Mouse (Mus musculus): ENCODE data around the gene 9530068E07Rik. TPM values are rescaled to one million over a fixed set of nuclear protein-coding genes. Genes with fewer than 3 reads are reported as not detected.

9530068E07Rik gene
- polyA plus RNA-seq, 1 experiment from 2014 or later = 122 TPM

- Histone ChIP-seq H3K4me2 (ENCODE audit: low read depth, low read length) (no peak overlapping the region), H3K4me3 (ENCODE audit: low read depth, low read length) (no peak overlapping the region), H3K9ac (replicated peaks; ENCODE audit: low read depth, low read length) (no peak overlapping the region), H3K4me1 (ENCODE audit: control insufficient read depth, insufficient read depth, low read length) (peaks cover 14% of the 10 kb centered on the region; the same call in 1 of the 2 replicates), H3K36me3 (ENCODE audit: control insufficient read depth, insufficient read depth, low read length) (no peaks in the 10 kb centered on the region), H3K9me3 (ENCODE audit: control insufficient read depth, low read length) (no peaks in the 10 kb centered on the region), H3K27ac (ENCODE audit: low read depth, low read length) (no peak overlapping the region), H3K27me3 (ENCODE audit: control insufficient read depth, insufficient read depth, low read length) (no peaks in the 10 kb centered on the region)
- 81% methylated on average over 9 of the region's 9 CpGs for WGBS
- no peak for ATAC-seq (ENCODE audit: low read depth)
Observed at GRCm38 (mm10) chr11:52369252-52370134, 26.7 kb upstream of the 9530068E07Rik start.

- no peak for ATAC-seq (ENCODE audit: low read depth)
- H3K27ac ChIP-seq (ENCODE audit: low read depth, low read length) = no peak overlapping the region
- WGBS = 100% methylated on average over 2 of the region's 2 CpGs
Observed at GRCm38 (mm10) chr11:52370135-52370452, 26.1 kb upstream of the 9530068E07Rik start.

GRCm38 (mm10) chr11:52370538-52370937 lies 25.7 kb upstream of the 9530068E07Rik start:
- no peak overlapping the region for H3K27ac ChIP-seq (ENCODE audit: low read depth, low read length)
- no peak for ATAC-seq (ENCODE audit: low read depth)
- H3K27me3 ChIP-seq (ENCODE audit: control insufficient read depth, insufficient read depth, low read length) = no peaks in the 10 kb centered on the region
- H3K9me3 ChIP-seq (ENCODE audit: control insufficient read depth, low read length) = no peaks in the 10 kb centered on the region
- WGBS = 42% methylated on average over 2 of the region's 2 CpGs
- no peak overlapping the region for H3K4me3 ChIP-seq (ENCODE audit: low read depth, low read length)
- no peak overlapping the region for H3K4me2 ChIP-seq (ENCODE audit: low read depth, low read length)
- H3K36me3 ChIP-seq (ENCODE audit: control insufficient read depth, insufficient read depth, low read length) = peaks cover 4% of the 10 kb centered on the region; the same call in 1 of the 2 replicates
- H3K4me1 ChIP-seq (ENCODE audit: control insufficient read depth, insufficient read depth, low read length) = peaks cover 7% of the 10 kb centered on the region; the same call in 1 of the 2 replicates
- no peak overlapping the region for H3K9ac ChIP-seq (replicated peaks; ENCODE audit: low read depth, low read length)

More at GRCm38 (mm10) chr11:52370135-52370452, 26.1 kb upstream of the 9530068E07Rik start:
- Histone ChIP-seq H3K27me3 (ENCODE audit: control insufficient read depth, insufficient read depth, low read length) (no peaks in the 10 kb centered on the region), H3K9ac (replicated peaks; ENCODE audit: low read depth, low read length) (no peak overlapping the region), H3K4me2 (ENCODE audit: low read depth, low read length) (no peak overlapping the region), H3K4me1 (ENCODE audit: control insufficient read depth, insufficient read depth, low read length) (peaks cover 8% of the 10 kb centered on the region; the same call in 1 of the 2 replicates), H3K9me3 (ENCODE audit: control insufficient read depth, low read length) (no peaks in the 10 kb centered on the region), H3K36me3 (ENCODE audit: control insufficient read depth, insufficient read depth, low read length) (peaks cover under 1% of the 10 kb centered on the region; the same call in 1 of the 2 replicates), H3K4me3 (ENCODE audit: low read depth, low read length) (no peak overlapping the region)

- Histone ChIP-seq H3K27ac (ENCODE audit: low read depth, low read length) (no peak overlapping the region), H3K36me3 (ENCODE audit: control insufficient read depth, insufficient read depth, low read length) (peaks cover 22% of the 10 kb centered on the region), H3K27me3 (ENCODE audit: control insufficient read depth, insufficient read depth, low read length) (no peaks in the 10 kb centered on the region), H3K4me1 (ENCODE audit: control insufficient read depth, insufficient read depth, low read length) (peaks cover 7% of the 10 kb centered on the region; the same call in 1 of the 2 replicates), H3K9me3 (ENCODE audit: control insufficient read depth, low read length) (no peaks in the 10 kb centered on the region), H3K4me3 (ENCODE audit: low read depth, low read length) (no peak overlapping the region), H3K9ac (replicated peaks; ENCODE audit: low read depth, low read length) (no peak overlapping the region), H3K4me2 (ENCODE audit: low read depth, low read length) (no peak overlapping the region)
- no peak for ATAC-seq (ENCODE audit: low read depth)
- WGBS = 53% methylated on average over 7 of the region's 7 CpGs
Observed at GRCm38 (mm10) chr11:52373841-52374240, 22.4 kb upstream of the 9530068E07Rik start.

GRCm38 (mm10) chr11:52374340-52374739 lies 21.9 kb upstream of the 9530068E07Rik start:
- no peak for ATAC-seq (ENCODE audit: low read depth)
- no peak overlapping the region for H3K4me3 ChIP-seq (ENCODE audit: low read depth, low read length)
- no peak overlapping the region for H3K27ac ChIP-seq (ENCODE audit: low read depth, low read length)

GRCm38 (mm10) chr11:52377579-52377978 lies 18.6 kb upstream of the 9530068E07Rik start:
- Histone ChIP-seq H3K27ac (ENCODE audit: low read depth, low read length) (no peak overlapping the region), H3K27me3 (ENCODE audit: control insufficient read depth, insufficient read depth, low read length) (no peaks in the 10 kb centered on the region), H3K4me2 (ENCODE audit: low read depth, low read length) (no peak overlapping the region), H3K4me3 (ENCODE audit: low read depth, low read length) (no peak overlapping the region), H3K36me3 (ENCODE audit: control insufficient read depth, insufficient read depth, low read length) (peaks cover 33% of the 10 kb centered on the region), H3K9ac (replicated peaks; ENCODE audit: low read depth, low read length) (no peak overlapping the region), H3K9me3 (ENCODE audit: control insufficient read depth, low read length) (no peaks in the 10 kb centered on the region), H3K4me1 (ENCODE audit: control insufficient read depth, insufficient read depth, low read length) (no peaks in the 10 kb centered on the region)
- 98% methylated on average over 4 of the region's 4 CpGs for WGBS
- ATAC-seq (ENCODE audit: low read depth) = no peak

More at GRCm38 (mm10) chr11:52374340-52374739, 21.9 kb upstream of the 9530068E07Rik start:
- no peaks in the 10 kb centered on the region for H3K9me3 ChIP-seq (ENCODE audit: control insufficient read depth, low read length)
- H3K36me3 ChIP-seq (ENCODE audit: control insufficient read depth, insufficient read depth, low read length) = peaks cover 25% of the 10 kb centered on the region
- WGBS = 70% methylated on average over 6 of the region's 6 CpGs
- peaks cover 7% of the 10 kb centered on the region; the same call in 1 of the 2 replicates for H3K4me1 ChIP-seq (ENCODE audit: control insufficient read depth, insufficient read depth, low read length)
- H3K9ac ChIP-seq (replicated peaks; ENCODE audit: low read depth, low read length) = no peak overlapping the region
- H3K27me3 ChIP-seq (ENCODE audit: control insufficient read depth, insufficient read depth, low read length) = no peaks in the 10 kb centered on the region
- no peak overlapping the region for H3K4me2 ChIP-seq (ENCODE audit: low read depth, low read length)

- H3K36me3 ChIP-seq (ENCODE audit: control insufficient read depth, insufficient read depth, low read length) = peaks cover 42% of the 10 kb centered on the region
- H3K27me3 ChIP-seq (ENCODE audit: control insufficient read depth, insufficient read depth, low read length) = no peaks in the 10 kb centered on the region
- WGBS = 95% methylated on average over 3 of the region's 3 CpGs
- H3K4me3 ChIP-seq (ENCODE audit: low read depth, low read length) = no peak overlapping the region
- no peak for ATAC-seq (ENCODE audit: low read depth)
- no peak overlapping the region for H3K9ac ChIP-seq (replicated peaks; ENCODE audit: low read depth, low read length)
- H3K4me2 ChIP-seq (ENCODE audit: low read depth, low read length) = no peak overlapping the region
- no peak overlapping the region for H3K27ac ChIP-seq (ENCODE audit: low read depth, low read length)
- no peaks in the 10 kb centered on the region for H3K9me3 ChIP-seq (ENCODE audit: control insufficient read depth, low read length)
- no peaks in the 10 kb centered on the region for H3K4me1 ChIP-seq (ENCODE audit: control insufficient read depth, insufficient read depth, low read length)
Observed at GRCm38 (mm10) chr11:52379241-52379640, 17.0 kb upstream of the 9530068E07Rik start.

GRCm38 (mm10) chr11:52383741-52384140 lies 12.5 kb upstream of the 9530068E07Rik start:
- 96% methylated on average over 14 of the region's 14 CpGs for WGBS
- Histone ChIP-seq H3K4me3 (ENCODE audit: low read depth, low read length) (no peak overlapping the region), H3K9me3 (ENCODE audit: control insufficient read depth, low read length) (no peaks in the 10 kb centered on the region), H3K9ac (replicated peaks; ENCODE audit: low read depth, low read length) (no peak overlapping the region), H3K27me3 (ENCODE audit: control insufficient read depth, insufficient read depth, low read length) (no peaks in the 10 kb centered on the region), H3K27ac (ENCODE audit: low read depth, low read length) (no peak overlapping the region), H3K36me3 (ENCODE audit: control insufficient read depth, insufficient read depth, low read length) (peaks cover 42% of the 10 kb centered on the region), H3K4me1 (ENCODE audit: control insufficient read depth, insufficient read depth, low read length) (no peaks in the 10 kb centered on the region), H3K4me2 (ENCODE audit: low read depth, low read length) (no peak overlapping the region)
- no peak for ATAC-seq (ENCODE audit: low read depth)

GRCm38 (mm10) chr11:52384667-52385066 lies 11.6 kb upstream of the 9530068E07Rik start:
- Histone ChIP-seq H3K9me3 (ENCODE audit: control insufficient read depth, low read length) (no peaks in the 10 kb centered on the region), H3K9ac (replicated peaks; ENCODE audit: low read depth, low read length) (no peak overlapping the region), H3K27ac (ENCODE audit: low read depth, low read length) (no peak overlapping the region), H3K27me3 (ENCODE audit: control insufficient read depth, insufficient read depth, low read length) (no peaks in the 10 kb centered on the region), H3K4me3 (ENCODE audit: low read depth, low read length) (no peak overlapping the region), H3K4me2 (ENCODE audit: low read depth, low read length) (no peak overlapping the region), H3K4me1 (ENCODE audit: control insufficient read depth, insufficient read depth, low read length) (no peaks in the 10 kb centered on the region), H3K36me3 (ENCODE audit: control insufficient read depth, insufficient read depth, low read length) (peaks cover 36% of the 10 kb centered on the region)
- 61% methylated on average over 3 of the region's 3 CpGs for WGBS
- ATAC-seq (ENCODE audit: low read depth) = no peak

Data from neural tube, embryonic 14.5 days (tissue).